Mouse (Mus musculus): Measurements from ENCODE around the gene Denr. TPM values are rescaled to one million over a fixed set of nuclear protein-coding genes. Genes with fewer than 3 reads are reported as not detected.

Gene Denr
- polyA plus RNA-seq, 1 experiment from 2014 or later = 166 TPM

GRCm38 (mm10) chr5:123878056-123878455, 28.9 kb upstream of the Denr start:
- no peaks in the 10 kb centered on the region for H3K4me1 ChIP-seq (replicated peaks; ENCODE audit: control insufficient read depth, insufficient read depth, low read length)
- H3K4me2 ChIP-seq (ENCODE audit: low read depth, low read length, severe bottlenecking) = no peak overlapping the region
- WGBS = 67% methylated on average over 14 of the region's 14 CpGs
- H3K9me3 ChIP-seq (ENCODE audit: control insufficient read depth, low read length) = no peaks in the 10 kb centered on the region
- H3K9ac ChIP-seq (ENCODE audit: low read length) = no peak overlapping the region
- no peak for DNase-seq (ENCODE audit: low spot score)
- H3K4me3 ChIP-seq (ENCODE audit: low read depth, low read length) = no peak overlapping the region
- H3K27ac ChIP-seq (ENCODE audit: low read depth, low read length) = no peak overlapping the region
- no peaks in the 10 kb centered on the region for H3K27me3 ChIP-seq (ENCODE audit: control insufficient read depth, insufficient read depth, low read length)
- no peaks in the 10 kb centered on the region for H3K36me3 ChIP-seq (ENCODE audit: control insufficient read depth, insufficient read depth, low read length)
- no peak for ATAC-seq (replicated peaks; ENCODE audit: low FRiP score)

DNA sequence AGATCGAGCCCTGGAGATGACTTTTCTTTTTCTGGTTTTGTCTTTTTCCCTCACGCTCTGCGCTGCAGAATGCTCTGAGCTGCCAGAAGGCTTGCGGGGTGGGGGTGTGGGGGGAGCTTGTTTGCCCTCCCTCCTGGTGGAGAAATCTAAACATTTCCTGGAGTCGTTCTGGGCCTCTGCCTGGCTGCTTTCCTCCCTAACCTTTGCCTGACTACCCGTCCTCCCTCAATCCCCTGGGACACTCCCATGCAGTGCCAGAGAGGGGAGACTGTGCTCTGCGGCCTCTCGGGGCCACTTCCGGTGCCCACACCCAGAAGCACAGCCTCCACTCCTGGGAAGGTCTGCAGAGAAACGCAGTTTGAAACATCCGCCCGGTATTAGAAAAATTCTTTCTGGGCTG, 27.0 kb upstream of the Denr start, which contains the start of gene Hcar1:
TSS of gene Hcar1 (minus strand) at position 93 of the 400 bp plus-strand sequence.
- no peak within 1 kb of the TSS for H3K4me2 ChIP-seq (ENCODE audit: low read depth, low read length, severe bottlenecking)
- DNase-seq (ENCODE audit: low spot score) (no peak), ATAC-seq (replicated peaks; ENCODE audit: low FRiP score) (no peak)
- H3K9ac ChIP-seq (ENCODE audit: low read length) = no peak within 1 kb of the TSS
- WGBS = 76% methylated on average over 12 of the region's 12 CpGs
- H3K4me3 ChIP-seq (ENCODE audit: low read depth, low read length) = no peak within 1 kb of the TSS
- H3K9me3 ChIP-seq (ENCODE audit: control insufficient read depth, low read length) = no peaks in the 10 kb centered on the region
- H3K27ac ChIP-seq (ENCODE audit: low read depth, low read length) = no peak within 1 kb of the TSS
- H3K27me3 ChIP-seq (ENCODE audit: control insufficient read depth, insufficient read depth, low read length) = no peaks in the 10 kb centered on the region
- H3K36me3 ChIP-seq (ENCODE audit: control insufficient read depth, insufficient read depth, low read length) = no peaks in the 10 kb centered on the region
- no peaks in the 10 kb centered on the region for H3K4me1 ChIP-seq (replicated peaks; ENCODE audit: control insufficient read depth, insufficient read depth, low read length)

GRCm38 (mm10) chr5:123880778-123881177, 26.2 kb upstream of the Denr start:
- Histone ChIP-seq H3K9me3 (ENCODE audit: control insufficient read depth, low read length) (no peaks in the 10 kb centered on the region), H3K4me2 (ENCODE audit: low read depth, low read length, severe bottlenecking) (no peak overlapping the region), H3K4me3 (ENCODE audit: low read depth, low read length) (no peak overlapping the region), H3K27me3 (ENCODE audit: control insufficient read depth, insufficient read depth, low read length) (no peaks in the 10 kb centered on the region), H3K4me1 (replicated peaks; ENCODE audit: control insufficient read depth, insufficient read depth, low read length) (no peaks in the 10 kb centered on the region), H3K36me3 (ENCODE audit: control insufficient read depth, insufficient read depth, low read length) (no peaks in the 10 kb centered on the region), H3K9ac (ENCODE audit: low read length) (no peak overlapping the region), H3K27ac (ENCODE audit: low read depth, low read length) (no peak overlapping the region)
- 80% methylated on average over 14 of the region's 14 CpGs for WGBS
- ATAC-seq (replicated peaks; ENCODE audit: low FRiP score) (no peak), DNase-seq (ENCODE audit: low spot score) (no peak)

- Histone ChIP-seq H3K4me3 (ENCODE audit: low read depth, low read length) (no peak overlapping the region), H3K4me1 (replicated peaks; ENCODE audit: control insufficient read depth, insufficient read depth, low read length) (no peaks in the 10 kb centered on the region), H3K27me3 (ENCODE audit: control insufficient read depth, insufficient read depth, low read length) (no peaks in the 10 kb centered on the region), H3K36me3 (ENCODE audit: control insufficient read depth, insufficient read depth, low read length) (no peaks in the 10 kb centered on the region), H3K27ac (ENCODE audit: low read depth, low read length) (no peak overlapping the region), H3K4me2 (ENCODE audit: low read depth, low read length, severe bottlenecking) (no peak overlapping the region), H3K9ac (ENCODE audit: low read length) (no peak overlapping the region), H3K9me3 (ENCODE audit: control insufficient read depth, low read length) (no peaks in the 10 kb centered on the region)
- ATAC-seq (replicated peaks; ENCODE audit: low FRiP score) (no peak), DNase-seq (ENCODE audit: low spot score) (no peak)
- 87% methylated on average over 7 of the region's 7 CpGs for WGBS
These were observed 23.1 kb upstream of the Denr start for GRCm38 (mm10) chr5:123883891-123884290.

DNA sequence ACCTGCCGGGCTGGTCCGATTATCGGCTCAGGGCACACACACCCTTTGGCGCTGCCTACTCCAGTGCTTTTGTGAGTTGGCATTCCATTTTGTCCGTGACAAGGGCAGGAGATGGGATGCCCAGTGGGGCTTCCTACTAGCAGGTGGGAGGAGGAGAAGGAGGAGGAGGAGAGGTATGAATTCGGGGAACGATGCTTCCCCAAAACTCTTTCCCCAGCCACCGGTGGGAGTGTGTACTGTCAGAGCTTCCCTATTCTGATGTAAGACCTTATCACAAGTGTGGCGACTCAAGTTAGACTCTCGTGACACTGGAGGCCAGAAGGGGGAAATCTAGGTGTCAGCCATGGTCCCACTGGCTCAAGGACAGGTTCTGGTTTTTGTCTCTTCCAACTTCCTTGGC, 22.6 kb upstream of the Denr start:
- no peak for DNase-seq (ENCODE audit: low spot score)
- 86% methylated on average over 10 of the region's 10 CpGs for WGBS
- Histone ChIP-seq H3K27ac (ENCODE audit: low read depth, low read length) (no peak overlapping the region), H3K9me3 (ENCODE audit: control insufficient read depth, low read length) (no peaks in the 10 kb centered on the region), H3K9ac (ENCODE audit: low read length) (no peak overlapping the region), H3K4me1 (replicated peaks; ENCODE audit: control insufficient read depth, insufficient read depth, low read length) (no peaks in the 10 kb centered on the region), H3K36me3 (ENCODE audit: control insufficient read depth, insufficient read depth, low read length) (no peaks in the 10 kb centered on the region), H3K4me2 (ENCODE audit: low read depth, low read length, severe bottlenecking) (no peak overlapping the region), H3K27me3 (ENCODE audit: control insufficient read depth, insufficient read depth, low read length) (no peaks in the 10 kb centered on the region), H3K4me3 (ENCODE audit: low read depth, low read length) (no peak overlapping the region)
- no peak for ATAC-seq (replicated peaks; ENCODE audit: low FRiP score)

DNA sequence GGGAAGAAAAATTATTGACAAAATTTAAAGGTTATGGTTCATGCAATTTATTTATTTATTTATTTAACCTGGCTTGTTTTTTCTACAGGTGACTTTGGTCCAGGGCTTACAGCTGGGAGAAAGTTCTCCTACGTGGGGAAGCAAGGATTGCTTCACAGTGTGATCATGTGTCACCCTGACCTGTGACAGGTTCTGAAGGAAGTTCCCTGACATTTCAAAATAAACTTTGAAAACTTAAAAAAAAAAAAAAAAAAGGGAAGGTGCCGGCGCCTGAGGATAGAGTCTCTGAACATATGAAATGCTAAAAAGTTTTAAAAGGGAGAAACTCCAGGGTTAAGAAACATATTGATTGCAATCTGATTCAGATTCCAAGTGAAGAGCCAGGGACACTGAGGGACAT, 20.6 kb upstream of the Denr start:
- no peaks in the 10 kb centered on the region for H3K36me3 ChIP-seq (ENCODE audit: control insufficient read depth, insufficient read depth, low read length)
- WGBS = 85% methylated on average over 3 of the region's 3 CpGs
- DNase-seq (ENCODE audit: low spot score) (no peak), ATAC-seq (replicated peaks; ENCODE audit: low FRiP score) (no peak)
- H3K4me2 ChIP-seq (ENCODE audit: low read depth, low read length, severe bottlenecking) = no peak overlapping the region
- H3K9me3 ChIP-seq (ENCODE audit: control insufficient read depth, low read length) = no peaks in the 10 kb centered on the region
- no peak overlapping the region for H3K27ac ChIP-seq (ENCODE audit: low read depth, low read length)
- H3K27me3 ChIP-seq (ENCODE audit: control insufficient read depth, insufficient read depth, low read length) = no peaks in the 10 kb centered on the region
- H3K4me3 ChIP-seq (ENCODE audit: low read depth, low read length) = no peak overlapping the region
- no peaks in the 10 kb centered on the region for H3K4me1 ChIP-seq (replicated peaks; ENCODE audit: control insufficient read depth, insufficient read depth, low read length)
- H3K9ac ChIP-seq (ENCODE audit: low read length) = no peak overlapping the region

DNA sequence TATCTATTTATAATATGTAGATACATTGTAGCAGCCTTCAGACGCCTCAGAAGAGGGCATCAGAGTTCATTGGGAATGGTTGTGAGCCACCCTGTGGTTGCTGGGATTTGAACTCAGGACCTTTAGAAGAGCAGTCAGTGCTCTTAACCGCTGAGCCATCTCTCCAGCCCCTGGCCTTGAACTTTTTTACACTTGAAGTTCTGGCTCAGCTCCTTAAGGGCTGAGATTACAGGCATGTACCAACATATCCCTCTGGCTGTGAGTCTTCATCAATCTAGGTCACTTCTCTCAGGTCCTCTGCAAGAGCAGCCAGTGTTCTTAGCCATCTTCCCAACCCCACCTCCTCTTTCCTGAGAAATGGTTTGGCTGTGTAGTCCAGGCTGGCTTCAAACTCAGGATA, 16.7 kb upstream of the Denr start:
- Histone ChIP-seq H3K9ac (ENCODE audit: low read length) (no peak overlapping the region), H3K27me3 (ENCODE audit: control insufficient read depth, insufficient read depth, low read length) (no peaks in the 10 kb centered on the region), H3K27ac (ENCODE audit: low read depth, low read length) (no peak overlapping the region), H3K4me3 (ENCODE audit: low read depth, low read length) (no peak overlapping the region), H3K9me3 (ENCODE audit: control insufficient read depth, low read length) (no peaks in the 10 kb centered on the region), H3K4me2 (ENCODE audit: low read depth, low read length, severe bottlenecking) (no peak overlapping the region), H3K36me3 (ENCODE audit: control insufficient read depth, insufficient read depth, low read length) (no peaks in the 10 kb centered on the region), H3K4me1 (replicated peaks; ENCODE audit: control insufficient read depth, insufficient read depth, low read length) (no peaks in the 10 kb centered on the region)
- WGBS = 82% methylated on average over 2 of the region's 2 CpGs
- ATAC-seq (replicated peaks; ENCODE audit: low FRiP score) = no peak
- DNase-seq (ENCODE audit: low spot score) = no peak

DNA sequence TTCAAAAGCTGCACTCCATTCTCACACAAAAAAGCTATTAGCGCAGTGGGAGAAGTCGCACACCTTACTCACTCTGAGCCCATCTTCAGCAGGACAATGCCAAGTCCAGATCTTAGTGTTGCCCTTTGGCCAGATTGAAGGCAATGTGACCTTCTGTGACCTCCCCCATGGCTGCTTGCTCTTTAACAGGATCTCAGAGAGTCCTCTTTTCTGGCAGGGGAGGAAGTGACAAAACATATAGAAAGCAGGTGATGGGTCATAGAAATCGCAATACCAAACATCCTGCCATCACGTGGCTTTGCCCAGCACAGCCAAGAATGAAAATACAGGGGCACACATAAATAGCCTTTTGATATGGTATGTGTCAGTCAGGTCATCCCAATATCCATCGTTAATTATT, 16.0 kb upstream of the Denr start:
- no peaks in the 10 kb centered on the region for H3K27me3 ChIP-seq (ENCODE audit: control insufficient read depth, insufficient read depth, low read length)
- H3K27ac ChIP-seq (ENCODE audit: low read depth, low read length) = no peak overlapping the region
- H3K4me3 ChIP-seq (ENCODE audit: low read depth, low read length) = no peak overlapping the region
- no peak overlapping the region for H3K9ac ChIP-seq (ENCODE audit: low read length)
- DNase-seq (ENCODE audit: low spot score) = no peak
- no peak for ATAC-seq (replicated peaks; ENCODE audit: low FRiP score)
- no peak overlapping the region for H3K4me2 ChIP-seq (ENCODE audit: low read depth, low read length, severe bottlenecking)
- no peaks in the 10 kb centered on the region for H3K9me3 ChIP-seq (ENCODE audit: control insufficient read depth, low read length)
- no peaks in the 10 kb centered on the region for H3K4me1 ChIP-seq (replicated peaks; ENCODE audit: control insufficient read depth, insufficient read depth, low read length)
- WGBS = 82% methylated on average over 5 of the region's 5 CpGs
- no peaks in the 10 kb centered on the region for H3K36me3 ChIP-seq (ENCODE audit: control insufficient read depth, insufficient read depth, low read length)

- WGBS = 57% methylated on average over 6 of the region's 6 CpGs
- H3K36me3 ChIP-seq (ENCODE audit: control insufficient read depth, insufficient read depth, low read length) = no peaks in the 10 kb centered on the region
- no peak overlapping the region for H3K4me3 ChIP-seq (ENCODE audit: low read depth, low read length)
- H3K27ac ChIP-seq (ENCODE audit: low read depth, low read length) = no peak overlapping the region
- no peak overlapping the region for H3K4me2 ChIP-seq (ENCODE audit: low read depth, low read length, severe bottlenecking)
- no peaks in the 10 kb centered on the region for H3K27me3 ChIP-seq (ENCODE audit: control insufficient read depth, insufficient read depth, low read length)
- no peaks in the 10 kb centered on the region for H3K9me3 ChIP-seq (ENCODE audit: control insufficient read depth, low read length)
- no peak for DNase-seq (ENCODE audit: low spot score)
- no peak for ATAC-seq (replicated peaks; ENCODE audit: low FRiP score)
- H3K4me1 ChIP-seq (replicated peaks; ENCODE audit: control insufficient read depth, insufficient read depth, low read length) = no peaks in the 10 kb centered on the region
- no peak overlapping the region for H3K9ac ChIP-seq (ENCODE audit: low read length)
These were observed 15.3 kb upstream of the Denr start for GRCm38 (mm10) chr5:123891669-123892068.
